Mouse (Mus musculus) layer of hippocampus, adult 18-20 months (tissue): ENCODE data around the gene Plekhj1. TPM values are rescaled to one million over a fixed set of nuclear protein-coding genes. Genes with fewer than 3 reads are reported as not detected.
A peak's percentile ranks its signal among the peaks of the same experiment; 100 is the strongest.

Source experiments
- DNase-seq, 2 experiments: peaks; one replicate each; pipeline ENCODE4 v3.0.0; 2022; ENCODE audit warnings: low spot score in 2 of 2
- total RNA-seq, 2 experiments: library from RNA; stranded (reverse); gene quantifications; 2 replicates each; pipeline ENCODE4 v1.2.3; 2021

Gene Plekhj1
- total RNA-seq, 2 experiments from 2014 or later, result 63.3 to 71.2 TPM

- no peak for DNase-seq
Observed at GRCm38 (mm10) chr10:80806341-80807056, 8.1 kb upstream of the Plekhj1 start.

DNA sequence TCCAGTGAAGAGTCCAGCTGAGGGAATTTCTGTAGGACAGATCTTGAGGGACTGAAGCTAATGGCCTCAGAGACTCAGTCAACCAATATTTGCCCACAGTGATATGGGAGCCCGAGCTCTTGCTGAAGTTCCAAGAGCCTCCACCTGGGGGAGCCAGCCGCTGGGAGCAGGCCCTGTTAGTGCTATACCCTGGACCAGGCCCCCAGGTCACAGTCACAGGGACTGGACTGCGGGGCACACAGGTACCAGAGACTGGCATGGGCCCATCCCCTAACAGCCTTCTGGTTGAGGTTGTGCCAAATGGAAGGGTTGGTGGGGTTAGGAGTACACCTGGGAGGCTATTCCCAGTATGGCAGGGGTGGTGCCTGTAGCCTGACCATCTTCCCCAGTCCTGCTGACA lies 7.5 kb upstream of the Plekhj1 start:
- peak; percentile 60 to 84 for DNase-seq

- no peak for DNase-seq
Observed at GRCm38 (mm10) chr10:80805322-80805721, 6.9 kb upstream of the Plekhj1 start.

- DNase-seq, result no peak
Observed at GRCm38 (mm10) chr10:80804916-80805315, 6.5 kb upstream of the Plekhj1 start, which contains the start of gene Amh. Gene Amh (plus strand): TSS chr10:80805243.

GRCm38 (mm10) chr10:80804340-80804739 lies 5.9 kb upstream of the Plekhj1 start:
- DNase-seq, result no peak

GRCm38 (mm10) chr10:80802996-80803395 lies 4.6 kb upstream of the Plekhj1 start:
- no peak for DNase-seq

DNA sequence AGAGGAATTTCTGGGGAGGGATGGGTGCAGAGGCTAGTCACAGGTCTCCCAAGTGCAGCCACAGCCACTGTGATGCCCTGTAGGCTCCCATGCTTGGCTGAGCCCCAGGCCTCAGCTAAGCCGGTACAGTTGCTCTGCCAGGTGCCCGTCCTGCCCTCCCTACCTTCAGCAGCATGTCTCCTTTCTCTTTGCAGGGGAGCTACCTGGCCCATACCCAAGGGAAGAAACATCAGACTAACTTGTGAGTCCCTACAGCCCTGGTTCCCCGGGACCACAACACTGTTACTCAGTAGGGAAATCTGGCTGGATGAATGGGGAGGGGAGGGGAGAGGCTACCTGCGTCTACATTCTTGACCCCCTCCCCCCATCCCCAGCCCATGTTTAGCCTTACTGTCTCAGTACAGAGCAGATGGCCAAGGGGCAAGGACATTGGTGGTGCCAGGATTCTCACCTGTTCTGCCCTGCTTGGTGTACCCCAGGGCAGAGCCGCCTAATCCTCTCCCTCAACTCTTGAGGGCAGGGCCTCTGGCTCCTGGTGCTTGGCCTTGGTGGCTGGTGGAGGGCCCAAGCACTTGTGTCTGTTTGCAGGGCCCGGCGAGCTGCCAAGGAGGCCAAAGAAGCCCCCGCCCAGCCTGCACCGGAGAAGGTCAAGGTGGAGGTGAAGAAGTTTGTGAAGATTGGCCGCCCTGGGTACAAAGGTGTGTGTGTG lies 3.9 kb upstream of the Plekhj1 start:
- DNase-seq, result no peak

DNA sequence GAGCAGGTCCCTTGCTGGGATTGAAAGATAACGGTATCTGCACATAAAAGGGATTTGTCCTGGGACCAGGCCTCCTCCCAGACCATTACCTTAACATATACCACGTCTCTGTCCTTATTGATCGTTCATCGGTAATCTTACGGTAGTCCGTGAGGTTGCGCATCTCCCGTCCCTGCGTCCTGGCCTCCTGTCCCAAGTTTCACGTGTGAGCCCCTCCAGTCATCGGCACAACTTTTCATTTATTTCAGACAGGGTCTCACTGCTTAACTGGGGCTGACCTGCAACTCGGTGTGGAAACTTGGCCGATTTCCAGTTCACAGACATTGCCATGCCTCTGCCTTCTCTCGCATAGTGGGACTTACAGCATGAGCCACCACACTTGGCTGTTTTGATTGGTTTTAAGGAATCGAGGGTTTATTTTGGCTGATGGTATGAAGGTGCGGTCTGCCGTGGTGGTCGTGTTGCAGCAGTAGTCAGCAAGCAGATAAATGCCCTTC lies 692 bp upstream of the Plekhj1 start:
- DNase-seq, result no peak

DNA sequence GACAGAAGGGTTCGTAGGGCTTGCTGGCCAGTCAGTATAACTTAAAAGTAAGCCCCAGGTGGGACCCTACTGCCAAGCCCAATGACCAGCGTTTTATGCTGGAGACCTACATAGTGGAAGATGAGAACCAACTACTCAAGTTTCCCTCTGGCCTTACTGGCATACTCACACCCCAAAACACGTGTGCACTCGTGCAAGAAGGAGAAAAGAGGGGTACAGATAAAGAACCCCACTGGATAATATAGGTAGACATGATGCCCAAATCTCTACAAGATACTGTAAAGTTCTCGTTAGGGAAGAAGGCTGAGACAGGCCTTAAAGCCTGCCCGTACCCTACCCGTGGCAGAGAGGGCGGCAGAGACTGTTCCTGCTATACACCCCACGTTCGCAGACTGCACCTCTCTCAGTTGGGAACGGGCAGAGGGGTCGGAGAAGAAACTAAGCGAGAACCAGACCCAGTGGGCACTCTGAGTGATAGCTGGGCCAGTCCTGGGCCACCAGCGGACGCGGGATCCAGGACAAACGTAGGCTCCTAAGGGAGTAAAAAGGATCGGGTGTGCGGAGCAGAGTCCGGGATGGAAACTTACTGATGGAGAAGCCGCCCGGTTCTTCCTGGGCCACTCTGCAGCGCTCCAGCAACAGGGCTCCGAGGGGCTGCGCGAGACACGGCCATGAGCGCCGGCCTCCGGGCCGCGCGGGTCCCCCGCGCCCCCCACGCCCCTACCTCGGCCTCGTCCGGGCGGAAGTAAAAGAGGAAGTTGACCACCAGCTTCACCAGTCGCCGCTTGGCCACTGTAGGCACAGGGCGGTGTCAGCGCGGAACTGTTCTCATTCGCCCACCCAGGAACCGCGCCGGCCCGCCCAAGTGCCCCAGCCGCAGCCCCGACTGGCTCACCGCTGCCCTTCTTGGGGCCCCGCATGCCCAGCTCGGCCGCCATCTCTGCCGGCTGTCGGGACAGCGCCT lies 958 bp downstream of the Plekhj1 start:
- no peak for DNase-seq

DNA sequence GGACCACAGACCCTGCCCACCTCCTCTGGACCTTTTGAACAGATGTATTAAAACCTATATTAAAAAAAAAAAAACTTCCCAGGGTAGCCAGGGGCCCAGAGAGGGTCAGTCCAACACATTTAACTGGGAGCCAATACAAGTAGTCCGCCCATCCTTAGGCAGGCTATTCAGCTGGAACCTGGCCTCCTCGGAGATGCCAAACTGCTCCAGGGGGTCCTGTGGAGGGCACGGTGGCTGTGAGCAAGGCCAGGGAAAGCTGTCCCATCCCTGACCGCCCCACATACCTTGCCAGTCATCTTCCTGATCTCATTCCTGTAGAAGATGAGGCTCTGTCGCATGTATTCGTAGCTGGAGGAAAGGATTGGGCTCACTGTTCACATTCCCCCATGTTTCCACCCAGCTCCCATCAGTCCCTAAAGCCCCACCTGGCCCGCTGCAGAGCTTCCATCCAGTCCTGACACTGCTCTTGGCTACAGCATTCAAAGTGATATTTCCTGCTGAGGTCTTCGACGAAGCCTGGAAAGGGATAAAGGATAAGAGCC lies 2.0 kb downstream of the Plekhj1 start:
- no peak for DNase-seq

- no peak for DNase-seq
Observed at GRCm38 (mm10) chr10:80794750-80795149, 3.7 kb downstream of the Plekhj1 start.

DNA sequence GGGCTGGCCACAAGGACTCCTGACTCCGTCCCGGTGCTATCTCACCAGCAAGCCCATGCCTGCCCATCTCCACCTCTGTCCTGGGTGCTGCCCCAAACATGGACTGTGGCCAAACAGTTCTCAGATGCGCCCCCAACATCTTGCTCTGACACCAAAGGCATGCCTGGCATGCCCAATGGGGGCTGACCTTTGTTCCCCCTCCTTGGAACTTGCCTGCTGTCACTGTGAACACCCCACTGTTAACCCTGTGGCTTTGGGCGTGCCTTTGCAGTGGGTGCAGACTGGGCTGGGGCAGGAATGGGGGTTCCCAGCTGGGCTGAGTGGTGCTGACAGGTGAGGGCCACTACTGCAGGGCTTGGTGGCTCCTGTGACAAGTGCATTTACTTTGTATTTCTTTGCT lies 4.6 kb downstream of the Plekhj1 start:
- no peak for DNase-seq

GRCm38 (mm10) chr10:80793033-80793784 lies 5.2 kb downstream of the Plekhj1 start:
- DNase-seq, result no peak

DNA sequence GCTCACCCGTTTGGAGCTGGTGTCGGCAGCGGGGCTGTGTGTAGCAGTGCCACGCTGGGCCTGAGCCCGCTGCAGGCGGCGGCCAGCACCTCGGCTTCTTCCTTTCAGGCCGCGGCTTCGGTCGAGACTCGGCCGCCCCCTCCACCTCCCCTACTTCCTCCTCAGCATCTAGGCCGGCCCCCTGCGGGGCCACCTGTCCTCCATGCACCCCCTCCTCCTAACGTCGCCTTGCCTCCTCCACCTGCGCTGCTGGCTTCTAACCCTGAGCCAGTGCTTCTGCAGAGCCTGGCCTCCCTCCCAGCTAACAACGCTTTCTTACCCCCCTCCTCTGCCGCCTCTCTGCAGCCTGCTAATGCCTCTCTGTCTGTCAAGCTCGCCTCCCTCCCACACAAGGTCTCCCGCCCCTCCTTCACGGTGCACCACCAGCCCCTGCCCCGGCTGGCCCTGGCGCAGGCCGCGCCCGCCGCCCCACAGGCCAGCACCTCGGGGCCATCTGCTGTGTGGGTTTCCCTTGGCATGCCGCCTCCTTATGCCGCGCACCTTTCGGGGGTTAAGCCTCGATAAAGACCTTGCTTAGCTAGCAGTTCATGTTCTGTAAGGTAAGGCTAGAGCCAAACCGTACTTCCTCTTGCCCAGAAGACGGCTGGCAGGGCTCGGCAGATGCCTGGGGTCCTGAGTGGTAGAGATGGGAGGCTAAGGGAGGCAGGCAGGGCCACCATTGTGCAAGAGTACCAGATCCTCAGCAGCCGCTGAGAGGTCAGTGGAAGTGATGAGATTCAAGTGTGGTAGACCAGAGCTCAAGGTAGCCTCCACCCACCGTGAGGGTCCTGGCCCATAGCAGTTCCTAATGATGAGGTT lies 6.0 kb downstream of the Plekhj1 start:
- peak in 1 of 2 experiments; percentile 48 for DNase-seq

GRCm38 (mm10) chr10:80791476-80792174 lies 6.8 kb downstream of the Plekhj1 start:
- no peak for DNase-seq

DNA sequence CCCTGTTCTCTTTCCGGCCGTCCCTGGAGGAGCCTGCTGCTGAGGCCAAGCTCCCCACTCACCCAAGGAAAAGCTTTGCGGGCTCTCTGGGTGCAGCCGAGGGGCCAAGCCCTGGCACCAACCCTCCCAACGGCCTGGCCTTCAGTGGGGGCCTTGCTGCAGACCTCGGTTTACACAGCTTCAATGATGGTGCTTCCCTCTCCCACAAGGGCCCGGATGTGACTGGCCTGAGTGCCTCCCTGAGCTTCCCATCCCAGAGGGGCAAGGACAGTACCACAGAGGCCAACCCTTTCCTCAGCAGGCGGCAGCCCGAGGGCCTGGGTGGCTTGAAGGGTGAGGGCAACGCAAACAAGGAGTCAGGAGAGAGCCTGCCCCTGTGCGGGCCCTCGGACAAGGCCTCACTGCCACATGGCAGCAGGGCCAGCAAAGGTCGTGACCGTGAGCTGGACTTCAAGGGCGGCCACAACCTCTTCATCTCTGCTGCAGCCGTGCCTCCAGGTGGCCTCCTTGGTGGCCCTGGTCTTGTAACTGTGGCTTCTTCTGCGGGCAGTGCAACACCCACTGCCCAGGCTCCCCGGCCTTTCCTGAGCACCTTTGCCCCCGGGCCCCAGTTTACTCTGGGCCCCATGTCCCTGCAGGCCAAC lies 7.5 kb downstream of the Plekhj1 start:
- DNase-seq, result no peak

- no peak for DNase-seq
Observed at GRCm38 (mm10) chr10:80787517-80787916, 10.9 kb downstream of the Plekhj1 start.

DNA sequence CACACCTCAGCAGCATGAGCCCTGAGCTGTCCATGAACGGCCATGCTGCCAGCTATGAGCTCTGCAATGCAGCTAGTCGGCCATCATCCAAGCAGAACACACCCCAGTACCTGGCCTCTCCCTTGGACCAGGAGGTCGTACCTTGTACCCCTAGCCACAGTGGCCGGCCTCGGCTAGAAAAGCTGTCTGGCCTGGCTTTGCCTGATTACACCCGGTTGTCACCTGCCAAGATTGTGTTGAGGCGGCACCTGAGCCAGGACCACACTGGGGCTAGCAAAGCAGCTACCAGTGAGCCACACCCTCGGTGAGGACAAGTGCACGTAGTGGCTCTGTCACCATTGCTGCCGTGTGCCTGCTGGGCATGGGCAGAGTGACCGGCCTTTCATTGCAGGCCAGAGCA lies 12.5 kb downstream of the Plekhj1 start:
- no peak for DNase-seq
